Mouse (Mus musculus) regulatory T cell (primary cell): Measurements from ENCODE around the gene Cd28.

ENCODE experiments used
- in situ Hi-C: fragments of 300-600 bp; cut with MboI, MseI; formaldehyde crosslinking; loops from one replicate; pipeline ENCODE4 v1.15.1; 2025; ENCODE audit warnings: high pct_unique_total_duplicates

Cd28 gene

GRCm38 (mm10) chr1:60749346-60749840 is 32.8 kb downstream of the Cd28 start:
- in situ Hi-C loops, result loop anchor here (5.0 kb wide), 1 partner anchor 182 kb away; the partner anchor contains the start of gene Raph1

- in situ Hi-C loops, result loop anchor here (25.0 kb wide), 1 partner anchor 1088 kb away; the partner anchor contains the start of gene Sumo1
Measured at GRCm38 (mm10) chr1:60750201-60750765, 33.7 kb downstream of the Cd28 start.

GRCm38 (mm10) chr1:60751011-60751410 is 34.4 kb downstream of the Cd28 start:
- in situ Hi-C loops, result loop anchor here (25.0 kb wide), 1 partner anchor 1089 kb away; the partner anchor contains the start of gene Sumo1

GRCm38 (mm10) chr1:60752986-60753385 is 36.4 kb downstream of the Cd28 start:
- in situ Hi-C loops, result loop anchor here (25.0 kb wide), 1 partner anchor 1091 kb away; the partner anchor contains the start of gene Sumo1

GRCm38 (mm10) chr1:60753981-60754380 is 37.4 kb downstream of the Cd28 start:
- in situ Hi-C loops, result loop anchor here (25.0 kb wide), 1 partner anchor 1092 kb away; the partner anchor contains the start of gene Sumo1

- in situ Hi-C loops, result loop anchor here (25.0 kb wide), 1 partner anchor 1093 kb away; the partner anchor contains the start of gene Sumo1
Measured at GRCm38 (mm10) chr1:60755391-60756243, 39.0 kb downstream of the Cd28 start.

GRCm38 (mm10) chr1:60757631-60758030 is 41.0 kb downstream of the Cd28 start:
- in situ Hi-C loops, result loop anchor here (25.0 kb wide), 1 partner anchor 1095 kb away; the partner anchor contains the start of gene Sumo1

- in situ Hi-C loops, result loop anchor here (25.0 kb wide), 1 partner anchor 1096 kb away; the partner anchor contains the start of gene Sumo1
Measured at GRCm38 (mm10) chr1:60758226-60758625, 41.6 kb downstream of the Cd28 start.

- in situ Hi-C loops, result loop anchor here (25.0 kb wide), 1 partner anchor 1097 kb away; the partner anchor contains the start of gene Sumo1
Measured at GRCm38 (mm10) chr1:60759563-60760335, 43.1 kb downstream of the Cd28 start.

- in situ Hi-C loops, result loop anchor here (25.0 kb wide), 1 partner anchor 1098 kb away; the partner anchor contains the start of gene Sumo1
Measured at GRCm38 (mm10) chr1:60760475-60760874, 43.9 kb downstream of the Cd28 start.

- in situ Hi-C loops, result loop anchor here (25.0 kb wide), 1 partner anchor 1099 kb away; the partner anchor contains the start of gene Sumo1
Measured at GRCm38 (mm10) chr1:60761528-60762171, 45.0 kb downstream of the Cd28 start.

- in situ Hi-C loops, result loop anchor here (25.0 kb wide), 1 partner anchor 1100 kb away; the partner anchor contains the start of gene Sumo1
Measured at GRCm38 (mm10) chr1:60762451-60762850, 45.9 kb downstream of the Cd28 start.

- in situ Hi-C loops, result loop anchor here (25.0 kb wide), 1 partner anchor 1101 kb away; the partner anchor contains the start of gene Sumo1
Measured at GRCm38 (mm10) chr1:60762916-60763315, 46.3 kb downstream of the Cd28 start.

- in situ Hi-C loops, result loop anchor here (25.0 kb wide), 1 partner anchor 1109 kb away; the partner anchor contains the start of gene Sumo1
Measured at GRCm38 (mm10) chr1:60771771-60772170, 55.2 kb downstream of the Cd28 start.

- in situ Hi-C loops, result loop anchor here (25.0 kb wide), 1 partner anchor 1111 kb away; the partner anchor contains the start of gene Sumo1
Measured at GRCm38 (mm10) chr1:60773231-60773630, 56.6 kb downstream of the Cd28 start.

GRCm38 (mm10) chr1:60776166-60776565 is 59.6 kb downstream of the Cd28 start:
- in situ Hi-C loops, result no loop called here

- in situ Hi-C loops, result no loop called here
Measured at GRCm38 (mm10) chr1:60776906-60777305, 60.3 kb downstream of the Cd28 start.

GRCm38 (mm10) chr1:60778465-60779115 is 62.0 kb downstream of the Cd28 start:
- in situ Hi-C loops, result no loop called here

- in situ Hi-C loops, result no loop called here
Measured at GRCm38 (mm10) chr1:60779176-60779575, 62.6 kb downstream of the Cd28 start.

- in situ Hi-C loops, result no loop called here
Measured at GRCm38 (mm10) chr1:60781666-60782065, 65.1 kb downstream of the Cd28 start.
